Mouse (Mus musculus): ENCODE results near the gene Mier2. TPM values are rescaled to one million over a fixed set of nuclear protein-coding genes. Genes with fewer than 3 reads are reported as not detected.

Mier2 gene
- polyA plus RNA-seq, 1 experiment from 2014 or later, result 61.4 TPM

DNA sequence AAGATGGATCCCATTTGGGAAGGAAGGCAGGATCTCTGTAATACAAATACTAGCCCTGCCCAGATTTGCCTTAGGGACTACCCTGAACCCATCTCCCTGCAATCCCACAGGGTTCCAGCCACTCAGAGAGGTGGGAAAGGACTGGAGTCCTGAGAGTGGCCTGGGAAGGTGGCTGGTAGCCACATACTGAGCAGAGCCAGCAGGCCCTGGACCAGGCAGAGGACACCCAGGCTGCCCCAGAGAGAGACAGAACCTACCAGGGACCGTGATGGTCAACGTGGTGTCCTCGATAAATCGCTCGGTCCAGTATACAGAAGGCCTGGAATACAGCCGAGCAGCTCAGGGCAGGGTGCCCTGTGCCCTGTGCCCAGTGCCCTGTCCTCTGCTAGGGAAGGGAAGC lies 30.1 kb upstream of the Mier2 start:
- no peaks in the 10 kb centered on the region for H3K36me3 ChIP-seq
- no peak overlapping the region for H3K4me2 ChIP-seq (replicated peaks)
- ATAC-seq, result no peak
- H3K9me3 ChIP-seq, result 0 out of 2 replicates have a peak, but pooled peaks cover 3% of the 10 kb centered on the region
- H3K27me3 ChIP-seq, result no peaks in the 10 kb centered on the region
- H3K9ac ChIP-seq (replicated peaks), result no peak overlapping the region
- no peaks in the 10 kb centered on the region for H3K4me1 ChIP-seq (replicated peaks)
- H3K4me3 ChIP-seq (replicated peaks), result no peak overlapping the region
- WGBS, result 89% methylated on average over 6 of the region's 6 CpGs
- H3K27ac ChIP-seq, result no peak overlapping the region

DNA sequence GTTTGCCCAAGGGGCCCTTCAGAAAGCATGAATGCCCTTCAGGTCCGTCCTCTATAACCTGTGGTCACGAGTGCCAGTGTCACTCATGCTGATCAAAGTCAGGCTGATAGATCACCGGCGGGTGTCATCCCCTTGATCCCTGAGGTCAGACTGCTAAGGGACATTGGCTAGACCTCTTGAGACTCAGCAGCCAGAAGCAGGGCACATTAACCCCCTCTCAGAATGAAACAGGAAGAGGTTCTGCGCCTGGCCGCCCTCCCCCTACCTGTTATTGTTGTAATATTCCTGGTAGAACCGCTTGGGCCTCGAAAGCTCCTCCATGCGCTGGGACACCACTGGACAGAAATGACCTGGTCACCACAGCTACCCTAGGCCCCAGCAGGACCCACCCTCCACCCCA lies 29.4 kb upstream of the Mier2 start:
- no peaks in the 10 kb centered on the region for H3K27me3 ChIP-seq
- H3K9me3 ChIP-seq, result 0 out of 2 replicates have a peak, but pooled peaks cover 3% of the 10 kb centered on the region
- H3K4me1 ChIP-seq (replicated peaks), result no peaks in the 10 kb centered on the region
- no peak overlapping the region for H3K4me2 ChIP-seq (replicated peaks)
- ATAC-seq, result no peak
- no peak overlapping the region for H3K9ac ChIP-seq (replicated peaks)
- H3K36me3 ChIP-seq, result no peaks in the 10 kb centered on the region
- no peak overlapping the region for H3K27ac ChIP-seq
- 86% methylated on average over 9 of the region's 9 CpGs for WGBS
- H3K4me3 ChIP-seq (replicated peaks), result no peak overlapping the region

- ATAC-seq, result no peak
- Histone ChIP-seq H3K9me3 (0 out of 2 replicates have a peak, but pooled peaks cover 3% of the 10 kb centered on the region), H3K36me3 (no peaks in the 10 kb centered on the region), H3K4me1 (replicated peaks) (no peaks in the 10 kb centered on the region), H3K9ac (replicated peaks) (no peak overlapping the region), H3K4me3 (replicated peaks) (no peak overlapping the region), H3K4me2 (replicated peaks) (no peak overlapping the region), H3K27me3 (no peaks in the 10 kb centered on the region), H3K27ac (no peak overlapping the region)
- WGBS, result 75% methylated on average over 7 of the region's 7 CpGs
These were observed 29.0 kb upstream of the Mier2 start for GRCm38 (mm10) chr10:79584021-79584420.

DNA sequence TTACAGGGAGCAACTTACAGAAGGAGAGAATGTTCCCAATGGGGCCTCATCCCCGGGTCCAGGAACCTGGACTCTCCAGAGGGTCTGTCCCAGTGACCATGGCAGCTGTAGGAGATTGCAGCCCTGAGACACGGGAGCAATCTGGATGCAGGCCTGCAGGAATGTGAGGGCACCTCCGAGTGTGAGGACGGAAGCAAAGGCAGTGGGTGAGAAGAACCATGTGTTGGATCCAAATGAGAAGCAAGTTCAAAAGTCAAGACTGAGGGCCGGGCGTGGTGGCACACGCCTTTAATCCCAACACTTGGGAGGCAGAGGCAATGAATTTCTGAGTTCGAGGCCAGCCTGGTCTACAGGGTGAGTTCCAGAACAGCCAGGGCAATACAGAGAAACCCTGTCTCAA lies 26.5 kb upstream of the Mier2 start:
- no peak overlapping the region for H3K4me3 ChIP-seq (replicated peaks)
- no peak overlapping the region for H3K4me2 ChIP-seq (replicated peaks)
- H3K27ac ChIP-seq, result no peak overlapping the region
- H3K36me3 ChIP-seq, result no peaks in the 10 kb centered on the region
- WGBS, result 89% methylated on average over 8 of the region's 8 CpGs
- H3K9ac ChIP-seq (replicated peaks), result no peak overlapping the region
- no peaks in the 10 kb centered on the region for H3K4me1 ChIP-seq (replicated peaks)
- H3K27me3 ChIP-seq, result no peaks in the 10 kb centered on the region
- ATAC-seq, result no peak
- H3K9me3 ChIP-seq, result 0 out of 2 replicates have a peak, but pooled peaks cover 3% of the 10 kb centered on the region

- no peaks in the 10 kb centered on the region for H3K4me1 ChIP-seq (replicated peaks)
- H3K4me3 ChIP-seq (replicated peaks), result no peak overlapping the region
- no peak overlapping the region for H3K27ac ChIP-seq
- 0 out of 2 replicates have a peak, but pooled peaks cover 3% of the 10 kb centered on the region for H3K9me3 ChIP-seq
- H3K27me3 ChIP-seq, result no peaks in the 10 kb centered on the region
- WGBS, result 45% methylated on average over 6 of the region's 6 CpGs
- no peak overlapping the region for H3K4me2 ChIP-seq (replicated peaks)
- H3K36me3 ChIP-seq, result no peaks in the 10 kb centered on the region
- ATAC-seq, result no peak
- H3K9ac ChIP-seq (replicated peaks), result no peak overlapping the region
These were observed 25.8 kb upstream of the Mier2 start for GRCm38 (mm10) chr10:79580811-79581210.

- Histone ChIP-seq H3K27me3 (no peaks in the 10 kb centered on the region), H3K4me3 (replicated peaks) (no peak overlapping the region), H3K9ac (replicated peaks) (no peak overlapping the region), H3K4me2 (replicated peaks) (no peak overlapping the region), H3K9me3 (0 out of 2 replicates have a peak, but pooled peaks cover 3% of the 10 kb centered on the region), H3K36me3 (no peaks in the 10 kb centered on the region), H3K4me1 (replicated peaks) (no peaks in the 10 kb centered on the region), H3K27ac (no peak overlapping the region)
- WGBS, result 68% methylated on average over 7 of the region's 7 CpGs
- ATAC-seq, result no peak
These were observed 25.4 kb upstream of the Mier2 start for GRCm38 (mm10) chr10:79580356-79580755.

GRCm38 (mm10) chr10:79579781-79580180 lies 24.8 kb upstream of the Mier2 start:
- 82% methylated on average over 12 of the region's 12 CpGs for WGBS
- no peak overlapping the region for H3K27ac ChIP-seq
- ATAC-seq, result no peak
- H3K4me3 ChIP-seq (replicated peaks), result no peak overlapping the region
- no peak overlapping the region for H3K4me2 ChIP-seq (replicated peaks)
- H3K27me3 ChIP-seq, result no peaks in the 10 kb centered on the region
- H3K9me3 ChIP-seq, result 0 out of 2 replicates have a peak, but pooled peaks cover 3% of the 10 kb centered on the region
- no peaks in the 10 kb centered on the region for H3K4me1 ChIP-seq (replicated peaks)
- H3K9ac ChIP-seq (replicated peaks), result no peak overlapping the region
- H3K36me3 ChIP-seq, result no peaks in the 10 kb centered on the region

- Histone ChIP-seq H3K4me3 (replicated peaks) (no peak overlapping the region), H3K4me2 (replicated peaks) (no peak overlapping the region), H3K27me3 (no peaks in the 10 kb centered on the region), H3K36me3 (no peaks in the 10 kb centered on the region), H3K9me3 (0 out of 2 replicates have a peak, but pooled peaks cover 3% of the 10 kb centered on the region), H3K27ac (no peak overlapping the region), H3K9ac (replicated peaks) (no peak overlapping the region), H3K4me1 (replicated peaks) (no peaks in the 10 kb centered on the region)
- 82% methylated on average over 7 of the region's 7 CpGs for WGBS
- ATAC-seq, result 0 out of 2 replicates have a peak, but pooled peaks have one; percentile 24
These were observed 23.9 kb upstream of the Mier2 start for GRCm38 (mm10) chr10:79578891-79579290.

DNA sequence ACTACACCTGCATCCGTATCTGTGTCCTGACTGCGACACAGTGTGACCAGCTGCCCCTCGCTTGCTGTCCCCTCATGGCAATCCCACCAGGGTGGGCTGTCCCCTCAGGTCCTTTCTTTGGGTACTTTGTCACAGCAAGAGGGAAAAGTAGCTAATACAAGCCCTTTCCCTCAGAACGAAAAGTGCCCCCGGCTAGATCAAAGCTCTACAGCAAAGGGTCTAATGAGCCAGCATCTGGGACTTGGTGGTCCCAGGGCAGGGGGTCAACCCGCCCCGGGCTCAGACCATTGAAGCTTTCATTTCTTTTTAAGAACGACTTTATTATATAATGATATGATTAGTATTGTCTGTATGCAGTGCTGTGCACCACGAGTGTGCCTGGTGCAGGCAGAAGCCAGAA lies 23.3 kb upstream of the Mier2 start:
- Histone ChIP-seq H3K27me3 (no peaks in the 10 kb centered on the region), H3K9me3 (0 out of 2 replicates have a peak, but pooled peaks cover 3% of the 10 kb centered on the region), H3K36me3 (no peaks in the 10 kb centered on the region), H3K4me3 (replicated peaks) (no peak overlapping the region), H3K4me1 (replicated peaks) (no peaks in the 10 kb centered on the region), H3K9ac (replicated peaks) (no peak overlapping the region), H3K4me2 (replicated peaks) (no peak overlapping the region), H3K27ac (no peak overlapping the region)
- 0 out of 2 replicates have a peak, but pooled peaks have one; percentile 34 for ATAC-seq
- WGBS, result 50% methylated on average over 9 of the region's 9 CpGs

DNA sequence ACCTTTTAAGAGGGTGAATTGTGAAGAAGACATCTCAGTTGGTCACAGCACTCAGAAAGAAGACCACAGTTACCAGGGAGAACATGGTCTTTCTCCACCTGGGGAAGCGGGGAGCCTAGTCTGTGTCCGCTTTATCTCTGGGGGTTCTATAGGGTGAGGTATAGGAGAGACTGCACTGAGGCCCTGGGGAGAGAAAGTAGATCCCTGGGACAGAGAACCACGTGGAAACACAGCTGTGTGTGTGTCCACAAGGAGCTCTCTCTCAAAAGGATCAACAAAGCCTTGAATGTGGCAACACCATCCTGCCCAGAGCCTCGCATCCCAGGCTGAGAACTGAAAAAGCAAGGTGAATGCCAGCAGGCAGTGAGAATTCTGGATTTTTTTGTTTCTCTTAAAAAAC lies 22.4 kb upstream of the Mier2 start:
- no peak for ATAC-seq
- Histone ChIP-seq H3K4me1 (replicated peaks) (no peaks in the 10 kb centered on the region), H3K27me3 (no peaks in the 10 kb centered on the region), H3K9me3 (0 out of 2 replicates have a peak, but pooled peaks cover 3% of the 10 kb centered on the region), H3K36me3 (no peaks in the 10 kb centered on the region), H3K4me2 (replicated peaks) (no peak overlapping the region), H3K4me3 (replicated peaks) (no peak overlapping the region), H3K9ac (replicated peaks) (no peak overlapping the region), H3K27ac (no peak overlapping the region)
- 74% methylated on average over 4 of the region's 4 CpGs for WGBS

GRCm38 (mm10) chr10:79575754-79576153 lies 20.8 kb upstream of the Mier2 start:
- no peaks in the 10 kb centered on the region for H3K27me3 ChIP-seq
- H3K4me2 ChIP-seq (replicated peaks), result no peak overlapping the region
- no peak for ATAC-seq
- no peak overlapping the region for H3K9ac ChIP-seq (replicated peaks)
- no peaks in the 10 kb centered on the region for H3K36me3 ChIP-seq
- no peaks in the 10 kb centered on the region for H3K9me3 ChIP-seq
- no peak overlapping the region for H3K27ac ChIP-seq
- WGBS, result 78% methylated on average over 6 of the region's 6 CpGs
- H3K4me3 ChIP-seq (replicated peaks), result no peak overlapping the region
- H3K4me1 ChIP-seq (replicated peaks), result no peaks in the 10 kb centered on the region

GRCm38 (mm10) chr10:79574796-79575195 lies 19.8 kb upstream of the Mier2 start:
- H3K4me2 ChIP-seq (replicated peaks), result no peak overlapping the region
- ATAC-seq, result no peak
- H3K27me3 ChIP-seq, result no peaks in the 10 kb centered on the region
- no peaks in the 10 kb centered on the region for H3K4me1 ChIP-seq (replicated peaks)
- no peak overlapping the region for H3K27ac ChIP-seq
- no peak overlapping the region for H3K4me3 ChIP-seq (replicated peaks)
- no peaks in the 10 kb centered on the region for H3K36me3 ChIP-seq
- 94% methylated on average over 6 of the region's 6 CpGs for WGBS
- H3K9me3 ChIP-seq, result no peaks in the 10 kb centered on the region
- H3K9ac ChIP-seq (replicated peaks), result no peak overlapping the region

- Histone ChIP-seq H3K4me1 (replicated peaks) (no peaks in the 10 kb centered on the region), H3K36me3 (no peaks in the 10 kb centered on the region), H3K9me3 (no peaks in the 10 kb centered on the region), H3K4me2 (replicated peaks) (no peak overlapping the region), H3K9ac (replicated peaks) (no peak overlapping the region), H3K27ac (no peak overlapping the region), H3K27me3 (no peaks in the 10 kb centered on the region), H3K4me3 (replicated peaks) (no peak overlapping the region)
- no peak for ATAC-seq
- WGBS, result 90% methylated on average over 8 of the region's 8 CpGs
These were observed 19.4 kb upstream of the Mier2 start for GRCm38 (mm10) chr10:79574350-79574749.

All from midbrain, embryonic 13.5 days (tissue).